Mouse (Mus musculus): ENCODE measurements around the gene Olfr1410. TPM values are rescaled to one million over a fixed set of nuclear protein-coding genes. Genes with fewer than 3 reads are reported as not detected.

The Olfr1410 gene
- not detected in 2 replicates for polyA plus RNA-seq (2014; fragmentation: Nextera tagmentation; extraction: Ambion mirVana)

GRCm38 (mm10) chr1:92605482-92605881 lies at the start of gene Olfr1410:
Gene Olfr1410 (plus strand): TSS chr1:92605782.
- H3K27ac ChIP-seq (ENCODE audit: low read depth, low read length) = no peak within 1 kb of the TSS
- no peak for ATAC-seq (ENCODE audit: low FRiP score, low TSS enrichment)

DNA sequence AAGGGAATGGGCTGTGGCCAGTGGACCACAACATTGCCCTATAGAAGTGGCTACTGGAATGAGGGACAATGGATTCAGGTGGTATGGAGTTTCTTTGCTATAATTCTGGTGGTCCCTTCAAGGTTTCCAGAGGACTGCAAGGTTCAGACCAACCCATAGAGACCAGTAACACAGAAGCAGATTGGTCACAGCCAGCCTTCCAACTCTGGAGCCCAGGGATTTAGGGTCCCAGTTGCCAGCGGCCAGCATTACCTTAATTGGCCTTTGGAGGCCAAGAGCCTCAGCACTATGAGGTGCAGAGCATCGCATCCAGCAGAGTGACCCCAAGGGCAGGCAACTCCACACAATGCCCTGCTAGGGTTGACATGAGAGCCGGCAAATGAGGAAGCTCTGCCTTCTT lies 34.6 kb upstream of the Olfr1410 start, which contains the start of gene Olfr1413:
Gene Olfr1413, plus strand, starts transcription at position 301 of the 400 bp plus-strand sequence.
- Histone ChIP-seq H3K27me3 (ENCODE audit: control insufficient read depth, insufficient read depth, low read length) (no peaks in the 10 kb centered on the region), H3K36me3 (ENCODE audit: control insufficient read depth, insufficient read depth, low read length) (no peaks in the 10 kb centered on the region), H3K27ac (ENCODE audit: low read depth, low read length) (no peak within 1 kb of the TSS), H3K9me3 (ENCODE audit: control insufficient read depth, low read length) (no peaks in the 10 kb centered on the region), H3K9ac (ENCODE audit: low read depth, low read length) (no peak within 1 kb of the TSS), H3K4me2 (replicated peaks; ENCODE audit: low read depth, low read length) (no peak within 1 kb of the TSS), H3K4me1 (ENCODE audit: control insufficient read depth, insufficient read depth, low read length) (no peaks in the 10 kb centered on the region), H3K4me3 (ENCODE audit: low read length) (no peak within 1 kb of the TSS)
- WGBS = 93% methylated on average over 3 of the region's 3 CpGs
- ATAC-seq (ENCODE audit: low FRiP score, low TSS enrichment) = no peak

More at GRCm38 (mm10) chr1:92605482-92605881, at the start of gene Olfr1410:
- Histone ChIP-seq H3K27me3 (ENCODE audit: control insufficient read depth, insufficient read depth, low read length) (no peaks in the 10 kb centered on the region), H3K9me3 (ENCODE audit: control insufficient read depth, low read length) (no peaks in the 10 kb centered on the region), H3K9ac (ENCODE audit: low read depth, low read length) (no peak within 1 kb of the TSS), H3K4me2 (replicated peaks; ENCODE audit: low read depth, low read length) (no peak within 1 kb of the TSS), H3K4me3 (ENCODE audit: low read length) (no peak within 1 kb of the TSS), H3K36me3 (ENCODE audit: control insufficient read depth, insufficient read depth, low read length) (no peaks in the 10 kb centered on the region), H3K4me1 (ENCODE audit: control insufficient read depth, insufficient read depth, low read length) (no peaks in the 10 kb centered on the region)
- WGBS = 95% methylated on average over 1 of the region's 1 CpGs

- no peak for ATAC-seq (ENCODE audit: low FRiP score, low TSS enrichment)
- Histone ChIP-seq H3K4me1 (ENCODE audit: control insufficient read depth, insufficient read depth, low read length) (no peaks in the 10 kb centered on the region), H3K36me3 (ENCODE audit: control insufficient read depth, insufficient read depth, low read length) (no peaks in the 10 kb centered on the region), H3K9ac (ENCODE audit: low read depth, low read length) (no peak within 1 kb of the TSS), H3K9me3 (ENCODE audit: control insufficient read depth, low read length) (no peaks in the 10 kb centered on the region; the same call in 1 of the 2 replicates), H3K27me3 (ENCODE audit: control insufficient read depth, insufficient read depth, low read length) (no peaks in the 10 kb centered on the region), H3K4me3 (ENCODE audit: low read length) (no peak within 1 kb of the TSS), H3K4me2 (replicated peaks; ENCODE audit: low read depth, low read length) (no peak within 1 kb of the TSS), H3K27ac (ENCODE audit: low read depth, low read length) (no peak within 1 kb of the TSS)
- 76% methylated on average over 2 of the region's 2 CpGs for WGBS
Measured at GRCm38 (mm10) chr1:92585479-92585878, 20.1 kb upstream of the Olfr1410 start, which contains the start of gene Olfr1412. Gene Olfr1412 (plus strand): TSS chr1:92585779.

- no peak within 1 kb of the TSS for H3K4me2 ChIP-seq (replicated peaks; ENCODE audit: low read depth, low read length)
- ATAC-seq (ENCODE audit: low FRiP score, low TSS enrichment) = no peak
- no peaks in the 10 kb centered on the region for H3K9me3 ChIP-seq (ENCODE audit: control insufficient read depth, low read length)
- no peaks in the 10 kb centered on the region for H3K27me3 ChIP-seq (ENCODE audit: control insufficient read depth, insufficient read depth, low read length)
- no peak within 1 kb of the TSS for H3K4me3 ChIP-seq (ENCODE audit: low read length)
- no peaks in the 10 kb centered on the region for H3K4me1 ChIP-seq (ENCODE audit: control insufficient read depth, insufficient read depth, low read length)
- no peak within 1 kb of the TSS for H3K27ac ChIP-seq (ENCODE audit: low read depth, low read length)
- H3K36me3 ChIP-seq (ENCODE audit: control insufficient read depth, insufficient read depth, low read length) = no peaks in the 10 kb centered on the region
- H3K9ac ChIP-seq (ENCODE audit: low read depth, low read length) = no peak within 1 kb of the TSS
Measured at GRCm38 (mm10) chr1:92594111-92594510, 11.5 kb upstream of the Olfr1410 start, which contains the start of gene Olfr1411. Gene Olfr1411 (plus strand): TSS chr1:92594411.

DNA sequence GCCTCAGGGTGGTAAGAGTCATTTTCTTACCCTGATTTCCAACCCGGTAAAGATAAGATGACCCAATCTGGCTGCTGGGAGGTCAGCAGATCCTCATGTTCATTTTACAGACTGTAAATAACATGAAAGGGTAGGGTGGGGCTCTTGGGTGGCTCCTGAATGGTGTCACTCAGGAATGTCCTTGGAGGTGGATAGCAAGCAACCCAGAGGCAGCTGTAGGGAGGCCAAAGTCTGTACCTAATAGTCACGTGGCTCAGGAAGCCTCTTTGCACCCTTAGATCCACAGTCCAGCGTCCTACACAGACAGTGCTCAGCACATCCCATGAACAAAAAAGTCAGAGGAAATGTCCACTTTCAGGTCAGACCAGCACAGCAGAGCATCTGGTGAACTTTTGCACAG lies 9.6 kb upstream of the Olfr1410 start:
- Histone ChIP-seq H3K9me3 (ENCODE audit: control insufficient read depth, low read length) (no peaks in the 10 kb centered on the region), H3K4me2 (replicated peaks; ENCODE audit: low read depth, low read length) (no peak overlapping the region), H3K4me3 (ENCODE audit: low read length) (no peak overlapping the region), H3K9ac (ENCODE audit: low read depth, low read length) (no peak overlapping the region), H3K36me3 (ENCODE audit: control insufficient read depth, insufficient read depth, low read length) (no peaks in the 10 kb centered on the region), H3K27me3 (ENCODE audit: control insufficient read depth, insufficient read depth, low read length) (no peaks in the 10 kb centered on the region), H3K27ac (ENCODE audit: low read depth, low read length) (no peak overlapping the region), H3K4me1 (ENCODE audit: control insufficient read depth, insufficient read depth, low read length) (no peaks in the 10 kb centered on the region)
- WGBS = 76% methylated on average over 3 of the region's 3 CpGs
- no peak for ATAC-seq (ENCODE audit: low FRiP score, low TSS enrichment)

DNA sequence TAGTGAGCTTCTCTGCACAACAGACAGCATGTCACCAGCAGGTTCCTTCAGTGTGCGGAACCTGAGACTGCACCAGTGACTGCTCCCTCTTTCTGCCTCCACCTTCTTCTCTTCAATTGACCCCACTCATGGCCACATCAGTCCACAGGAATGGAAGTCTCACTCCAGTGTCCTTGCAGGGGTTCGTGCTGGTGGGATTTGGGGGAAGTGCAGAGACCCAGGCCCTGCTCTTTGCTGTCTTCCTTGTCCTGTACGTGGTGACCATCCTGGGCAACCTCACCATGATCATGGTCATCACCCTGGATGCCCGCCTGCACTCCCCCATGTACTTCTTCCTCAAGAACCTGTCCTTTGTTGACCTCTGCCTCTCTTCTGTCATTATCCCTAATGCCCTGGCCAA lies 2.1 kb downstream of the Olfr1410 start:
- H3K27me3 ChIP-seq (ENCODE audit: control insufficient read depth, insufficient read depth, low read length) = no peaks in the 10 kb centered on the region
- H3K27ac ChIP-seq (ENCODE audit: low read depth, low read length) = no peak overlapping the region
- ATAC-seq (ENCODE audit: low FRiP score, low TSS enrichment) = no peak
- H3K36me3 ChIP-seq (ENCODE audit: control insufficient read depth, insufficient read depth, low read length) = no peaks in the 10 kb centered on the region
- H3K9ac ChIP-seq (ENCODE audit: low read depth, low read length) = no peak overlapping the region
- WGBS = 81% methylated on average over 4 of the region's 4 CpGs
- H3K4me1 ChIP-seq (ENCODE audit: control insufficient read depth, insufficient read depth, low read length) = no peaks in the 10 kb centered on the region
- H3K9me3 ChIP-seq (ENCODE audit: control insufficient read depth, low read length) = no peaks in the 10 kb centered on the region
- no peak overlapping the region for H3K4me3 ChIP-seq (ENCODE audit: low read length)
- H3K4me2 ChIP-seq (replicated peaks; ENCODE audit: low read depth, low read length) = no peak overlapping the region

DNA sequence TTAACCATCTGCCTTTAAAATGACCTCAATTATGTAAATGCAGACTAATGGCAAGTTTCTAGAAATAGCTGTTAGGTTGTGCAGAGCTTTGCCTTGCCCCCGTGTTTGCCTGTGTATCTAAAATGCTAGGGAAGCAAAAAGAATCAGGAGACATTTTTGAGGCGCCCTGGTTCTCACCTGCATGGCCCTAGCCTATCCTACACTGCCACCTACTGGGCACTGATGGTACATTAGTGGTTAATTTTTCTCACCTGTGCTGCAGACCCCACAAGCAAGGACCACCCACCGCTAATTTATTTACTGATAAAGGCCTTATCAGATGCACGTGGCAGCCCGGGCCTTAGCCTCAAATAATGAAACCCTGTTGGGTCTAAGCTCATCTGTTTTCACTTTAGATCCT lies 5.4 kb downstream of the Olfr1410 start:
- Histone ChIP-seq H3K27ac (ENCODE audit: low read depth, low read length) (no peak overlapping the region), H3K36me3 (ENCODE audit: control insufficient read depth, insufficient read depth, low read length) (no peaks in the 10 kb centered on the region), H3K4me3 (ENCODE audit: low read length) (no peak overlapping the region), H3K4me2 (replicated peaks; ENCODE audit: low read depth, low read length) (no peak overlapping the region), H3K9me3 (ENCODE audit: control insufficient read depth, low read length) (no peaks in the 10 kb centered on the region), H3K9ac (ENCODE audit: low read depth, low read length) (no peak overlapping the region), H3K4me1 (ENCODE audit: control insufficient read depth, insufficient read depth, low read length) (no peaks in the 10 kb centered on the region), H3K27me3 (ENCODE audit: control insufficient read depth, insufficient read depth, low read length) (no peaks in the 10 kb centered on the region; the same call in 1 of the 2 replicates)
- WGBS = 7% methylated on average over 5 of the region's 5 CpGs
- ATAC-seq (ENCODE audit: low FRiP score, low TSS enrichment) = no peak

- Histone ChIP-seq H3K27me3 (ENCODE audit: control insufficient read depth, insufficient read depth, low read length) (no peaks in the 10 kb centered on the region; the same call in 1 of the 2 replicates), H3K4me3 (ENCODE audit: low read length) (no peak overlapping the region), H3K27ac (ENCODE audit: low read depth, low read length) (no peak overlapping the region), H3K4me1 (ENCODE audit: control insufficient read depth, insufficient read depth, low read length) (no peaks in the 10 kb centered on the region), H3K4me2 (replicated peaks; ENCODE audit: low read depth, low read length) (no peak overlapping the region), H3K36me3 (ENCODE audit: control insufficient read depth, insufficient read depth, low read length) (no peaks in the 10 kb centered on the region), H3K9ac (ENCODE audit: low read depth, low read length) (no peak overlapping the region), H3K9me3 (ENCODE audit: control insufficient read depth, low read length) (no peaks in the 10 kb centered on the region)
- ATAC-seq (ENCODE audit: low FRiP score, low TSS enrichment) = no peak
- 54% methylated on average over 4 of the region's 4 CpGs for WGBS
Measured at GRCm38 (mm10) chr1:92613175-92613574, 7.6 kb downstream of the Olfr1410 start.

- no peak overlapping the region for H3K4me2 ChIP-seq (replicated peaks; ENCODE audit: low read depth, low read length)
- no peak for ATAC-seq (ENCODE audit: low FRiP score, low TSS enrichment)
- no peaks in the 10 kb centered on the region for H3K9me3 ChIP-seq (ENCODE audit: control insufficient read depth, low read length)
- no peak overlapping the region for H3K4me3 ChIP-seq (ENCODE audit: low read length)
- no peaks in the 10 kb centered on the region for H3K4me1 ChIP-seq (ENCODE audit: control insufficient read depth, insufficient read depth, low read length)
- no peak overlapping the region for H3K9ac ChIP-seq (ENCODE audit: low read depth, low read length)
- no peaks in the 10 kb centered on the region for H3K36me3 ChIP-seq (ENCODE audit: control insufficient read depth, insufficient read depth, low read length)
- WGBS = 12% methylated on average over 1 of the region's 1 CpGs
- no peak overlapping the region for H3K27ac ChIP-seq (ENCODE audit: low read depth, low read length)
- no peaks in the 10 kb centered on the region; the same call in 1 of the 2 replicates for H3K27me3 ChIP-seq (ENCODE audit: control insufficient read depth, insufficient read depth, low read length)
Measured at GRCm38 (mm10) chr1:92614516-92614915, 8.9 kb downstream of the Olfr1410 start.
